Mouse (Mus musculus) CH12.LX (cell line): ENCODE results near the gene Ajuba. TPM values are rescaled to one million over a fixed set of nuclear protein-coding genes. Genes with fewer than 3 reads are reported as not detected.
"Not testable (repeated sequence)": the region's sequence is repeated elsewhere in the genome, so short reads cannot be mapped to it uniquely, and the experiment has no call there.

Experiments
- DNase-seq: peaks from one replicate; pipeline ENCODE4 v3.0.0-alpha.2; 2013; ENCODE audit errors: extremely low read depth
- H3K27ac ChIP-seq: 2 replicates; pipeline ENCODE4 v1.5.1; 2012; ENCODE audit warnings: low read depth, mild to moderate bottlenecking, control low read depth, moderate library complexity; ENCODE audit not compliant: insufficient read depth
- H3K27me3 ChIP-seq: replicated peaks from 2 replicates; pipeline ENCODE3; 2012; ENCODE audit warnings: inconsistent platforms
- H3K36me3 ChIP-seq, 2 experiments: replicated peaks in 1 of 2; 2 replicates each; pipeline versions ENCODE3 to v1.6.1; 2012; ENCODE audit warnings: inconsistent platforms in 1 of 2, low read length in 1 of 2, mild to moderate bottlenecking in 1 of 2, mixed read lengths in 1 of 2, moderate library complexity in 1 of 2; ENCODE audit not compliant: control insufficient read depth in 1 of 2, insufficient read depth in 1 of 2
- H3K4me1 ChIP-seq, 2 experiments: 2 replicates each; pipeline ENCODE4 v1.6.1; 2012; ENCODE audit warnings: inconsistent platforms in 1 of 2, moderate library complexity in 1 of 2; ENCODE audit not compliant: insufficient read depth in 2 of 2, control insufficient read depth in 1 of 2
- H3K4me2 ChIP-seq: 2 replicates; pipeline ENCODE4 v1.6.1; 2012; ENCODE audit warnings: low read depth, mild to moderate bottlenecking, control low read depth; ENCODE audit not compliant: poor library complexity, insufficient read depth, severe bottlenecking
- H3K4me3 ChIP-seq, 3 experiments: fragments of 150-350 bp in 1 of 3; sonication (generic) in 1 of 3; replicated peaks in 1 of 3; 2 replicates each; pipeline versions ENCODE3 to v1.5.1; 2011 to 2012; ENCODE audit warnings: low read depth in 2 of 3, low read length in 2 of 3, mild to moderate bottlenecking in 2 of 3, moderate library complexity in 2 of 3, control low read depth in 1 of 3, improper control_type of control experiment in 1 of 3, inconsistent platforms in 1 of 3, mixed read lengths in 1 of 3; ENCODE audit not compliant: poor library complexity in 1 of 3
- H3K79me2 ChIP-seq: replicated peaks from 2 replicates; pipeline ENCODE4 v1.6.1; 2012; ENCODE audit warnings: mild to moderate bottlenecking, moderate library complexity; ENCODE audit not compliant: control insufficient read depth, poor library complexity, insufficient read depth, severe bottlenecking; ENCODE audit errors: extremely low read depth
- H3K9ac ChIP-seq: 2 replicates; pipeline ENCODE4 v1.6.1; 2012; ENCODE audit warnings: low read depth, mild to moderate bottlenecking, control low read depth, moderate library complexity; ENCODE audit not compliant: insufficient read depth
- H3K9me3 ChIP-seq: replicated peaks from 2 replicates; pipeline ENCODE3; 2012; ENCODE audit warnings: low read length, inconsistent platforms, mixed read lengths
- BHLHE40 ChIP-seq: IDR thresholded peaks from 2 replicates; pipeline ENCODE4 v1.6.1; 2011; ENCODE audit warnings: mild to moderate bottlenecking, low read depth, low read length, improper control_type of control experiment
- CTCF ChIP-seq, 2 experiments: IDR thresholded peaks in 1 of 2; conservative IDR thresholded peaks in 1 of 2; 2 replicates each; pipeline ENCODE4 v1.5.1; 2011 to 2012; ENCODE audit warnings: low read depth in 2 of 2, low read length in 2 of 2, improper control_type of control experiment in 1 of 2, inconsistent platforms in 1 of 2, mild to moderate bottlenecking in 1 of 2, moderate library complexity in 1 of 2
- GABPA ChIP-seq: IDR thresholded peaks from 2 replicates; pipeline ENCODE4 v1.6.1; 2012; ENCODE audit warnings: low read depth, low read length, improper control_type of control experiment, inconsistent platforms; ENCODE audit not compliant: insufficient replicate concordance
- IRF4 ChIP-seq: IDR thresholded peaks from 2 replicates; pipeline ENCODE4 v1.6.1; 2014; ENCODE audit warnings: low read depth, mild to moderate bottlenecking, inconsistent platforms, low read length, improper control_type of control experiment
- JUND ChIP-seq: conservative IDR thresholded peaks from 2 replicates; pipeline ENCODE4 v1.6.1; 2011; ENCODE audit warnings: low read depth, low read length, improper control_type of control experiment
- KAT2A ChIP-seq: IDR thresholded peaks from 2 replicates; pipeline ENCODE4 v1.6.1; 2012; ENCODE audit warnings: low read length, improper control_type of control experiment, inconsistent platforms; ENCODE audit not compliant: insufficient replicate concordance
- MAFK ChIP-seq: IDR thresholded peaks from 2 replicates; pipeline ENCODE4 v1.6.1; 2011; ENCODE audit warnings: low read length, improper control_type of control experiment; ENCODE audit not compliant: insufficient replicate concordance
- MAX ChIP-seq: IDR thresholded peaks from 2 replicates; pipeline ENCODE4 v1.6.1; 2011; ENCODE audit warnings: low read length, improper control_type of control experiment
- MEF2A ChIP-seq: IDR thresholded peaks from 2 replicates; pipeline ENCODE4 v1.6.1; 2014; ENCODE audit warnings: low read depth, mild to moderate bottlenecking, inconsistent platforms, low read length, improper control_type of control experiment, borderline replicate concordance
- NELFE ChIP-seq: IDR thresholded peaks from 2 replicates; pipeline ENCODE4 v1.6.1; 2011; ENCODE audit warnings: low read depth, low read length, improper control_type of control experiment
- POLR2A ChIP-seq: IDR thresholded peaks from 2 replicates; pipeline ENCODE4 v1.6.1; 2011; ENCODE audit warnings: low read depth, mild to moderate bottlenecking, improper control_type of control experiment, low read length
- TBP ChIP-seq: conservative IDR thresholded peaks from 2 replicates; pipeline ENCODE4 v1.6.1; 2011; ENCODE audit warnings: low read depth, low read length, improper control_type of control experiment
- UBTF ChIP-seq: IDR thresholded peaks from 2 replicates; pipeline ENCODE4 v1.6.1; 2012; ENCODE audit warnings: low read depth, mild to moderate bottlenecking, inconsistent platforms, low read length, improper control_type of control experiment, moderate library complexity
- USF2 ChIP-seq: conservative IDR thresholded peaks from 2 replicates; pipeline ENCODE4 v1.6.1; 2011; ENCODE audit warnings: low read depth, low read length, improper control_type of control experiment
- ZKSCAN1 ChIP-seq: IDR thresholded peaks from 2 replicates; pipeline ENCODE4 v1.6.1; 2012; ENCODE audit warnings: low read depth, inconsistent platforms, low read length, improper control_type of control experiment, borderline replicate concordance
- ZMIZ1 ChIP-seq: IDR thresholded peaks from 2 replicates; pipeline ENCODE4 v1.6.1; 2012; ENCODE audit warnings: low read depth, mild to moderate bottlenecking, inconsistent platforms, low read length, improper control_type of control experiment
- ZNF384 ChIP-seq: IDR thresholded peaks from 2 replicates; pipeline ENCODE4 v1.6.1; 2012; ENCODE audit warnings: low read depth, low read length, improper control_type of control experiment, inconsistent platforms
- dilution Hi-C: fragments of 300-500 bp; cut with MboI; formaldehyde crosslinking; loops from 2 replicates; pipeline ENCODE4 v1.14.3; 2020; ENCODE audit warnings: low sequenced_read_pairs; ENCODE audit not compliant: extremely low pct_unique_long_range_greater_than_20kb, extremely low pct_ligation_motif_present
- in situ Hi-C: fragments of 300-500 bp; cut with MboI; formaldehyde crosslinking; loops from 3 replicates; pipeline ENCODE4 v1.14.3; 2019; ENCODE audit warnings: low sequenced_read_pairs, low pct_ligation_motif_present, low pct_unique_long_range_greater_than_20kb, mixed read lengths
- polyA plus RNA-seq: library from polyadenylated mRNA; unstranded; fragments of >175 nt; gene quantifications from 2 replicates; pipeline ENCODE4 v1.2.1, GENCODE M21; 2012; ENCODE audit warnings: low read depth; ENCODE audit not compliant: insufficient read length
- total RNA-seq, 2 experiments: library from RNA; depleted of rRNA; stranded (reverse); fragments of 300-350 nt in 1 of 2; fragments of >200 nt in 1 of 2; gene quantifications; 2 replicates each; pipeline ENCODE4 v1.2.3; 2012 to 2014

The Ajuba gene
- total and polyA plus RNA-seq, 3 experiments = 0.13 to 0.34 TPM; not detected in 1

DNA sequence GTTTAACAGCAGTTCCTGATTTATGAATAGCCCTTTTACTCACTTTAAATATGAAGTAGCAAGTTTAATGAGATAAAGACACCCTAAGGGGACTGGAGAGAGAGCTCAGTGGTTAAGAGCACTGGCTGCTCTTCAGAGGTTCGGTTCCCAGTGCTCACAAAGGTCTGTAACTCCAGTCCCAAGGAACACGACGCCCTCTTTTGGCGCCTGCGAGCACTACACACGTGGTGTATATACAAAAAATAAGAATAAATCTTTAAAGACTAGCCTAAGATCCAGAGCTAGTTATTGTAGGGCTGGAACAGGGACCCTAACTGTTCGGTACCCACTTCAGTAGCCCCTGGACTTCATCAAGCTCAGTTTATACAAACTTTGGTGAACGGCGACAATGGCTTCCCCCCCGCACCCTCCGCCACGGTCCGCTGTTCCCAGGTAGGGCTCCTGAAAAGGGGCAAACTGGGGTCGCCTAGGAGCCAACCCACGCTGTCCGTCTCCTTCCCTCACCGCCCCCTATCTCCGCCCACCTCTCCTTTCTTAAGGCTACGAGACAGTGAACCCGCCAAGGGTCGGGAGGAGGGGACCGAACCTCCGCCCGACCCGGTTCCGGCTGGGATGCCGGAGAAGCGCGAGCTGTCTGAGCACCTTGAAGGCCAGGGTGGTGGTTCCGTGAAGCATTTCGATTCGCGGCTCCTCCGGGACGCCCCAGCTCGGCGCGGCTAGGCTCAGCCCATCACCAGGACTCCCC lies 40.0 kb upstream of the Ajuba start:
- DNase-seq = peak; percentile 45
- dilution Hi-C loops = no loop called here

DNA sequence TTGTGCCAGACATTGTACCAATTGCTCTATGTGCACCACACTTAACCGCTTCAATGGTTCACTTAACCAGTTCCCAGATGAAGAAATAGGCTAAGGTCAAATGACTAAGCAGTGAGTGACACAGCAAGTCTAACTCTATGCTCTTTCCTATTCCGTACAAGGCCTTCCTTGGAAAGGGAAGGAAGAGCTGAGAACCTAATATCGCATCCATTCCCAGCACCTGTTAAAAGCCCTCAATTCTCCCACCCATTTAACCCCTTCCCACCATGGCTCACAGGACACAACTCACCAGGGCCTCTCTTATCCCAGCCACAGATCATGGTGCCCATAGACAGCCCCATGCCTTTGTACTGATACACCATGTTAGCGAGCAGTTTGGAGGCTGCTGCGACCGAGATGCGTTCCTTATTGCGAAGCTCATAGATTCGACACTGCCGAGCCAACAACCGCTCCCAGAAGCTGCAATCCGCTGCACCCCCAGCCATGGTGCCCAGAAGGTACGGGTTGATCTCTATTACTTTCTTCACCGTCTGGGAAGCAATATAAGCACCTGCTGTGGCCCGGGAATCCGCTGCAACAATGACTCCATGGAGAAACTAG lies 39.0 kb upstream of the Ajuba start:
- H3K36me3 ChIP-seq = peaks cover 36 to 43% of the 10 kb centered on the region in 2 experiments
- TF ChIP-seq MEF2A (no peak), BHLHE40 (no peak), ZKSCAN1 (no peak), MAFK (no peak), UBTF (no peak), TBP (no peak), KAT2A (no peak), NELFE (no peak), USF2 (no peak), GABPA (no peak), IRF4 (no peak)
- no peak overlapping the region for H3K27ac ChIP-seq
- no peaks in the 10 kb centered on the region for H3K27me3 ChIP-seq
- H3K9ac ChIP-seq = no peak overlapping the region
- H3K9me3 ChIP-seq = peaks cover 3% of the 10 kb centered on the region
- H3K4me3 ChIP-seq = no peak overlapping the region
- no peak for DNase-seq
- in situ Hi-C loops = no loop called here
- H3K79me2 ChIP-seq = peaks cover 18% of the 10 kb centered on the region
- peak overlapping the region; percentile 30 for H3K4me2 ChIP-seq
- peaks cover 5 to 13% of the 10 kb centered on the region in 2 experiments; a peak in 3 of 4 replicates for H3K4me1 ChIP-seq
- dilution Hi-C loops = no loop called here

More for the DNA sequence above, 40.0 kb upstream of the Ajuba start:
- TF ChIP-seq POLR2A (no peak), CTCF (conservative IDR thresholded peaks at IDR 0.05 in 1 of 2, IDR thresholded peaks at IDR 0.05 in 1 of 2; ENCODE audit: low read depth in 2 of 2, low read length in 2 of 2) (peak; percentile 35 to 37; a peak in 3 of 4 replicates), JUND (no peak), ZMIZ1 (no peak), MAX (0 out of 2 replicates have a peak, but pooled peaks have one; percentile 24), ZNF384 (no peak)
- TF ChIP-seq, all 38 proteins: peak for 2
- Histone ChIP-seq H3K4me1 (peaks cover 5 to 13% of the 10 kb centered on the region in 2 experiments; a peak in 3 of 4 replicates), H3K27me3 (no peaks in the 10 kb centered on the region), H3K4me2 (peak overlapping the region; percentile 30), H3K9me3 (peaks cover 3% of the 10 kb centered on the region), H3K27ac (peak overlapping the region; percentile 40; the same call in 1 of the 2 replicates), H3K9ac (peak overlapping the region; percentile 96), H3K36me3 (peaks cover 31 to 36% of the 10 kb centered on the region in 2 experiments), H3K4me3 (peak overlapping the region; percentile 93 to 97 (median 93)), H3K79me2 (peaks cover 18% of the 10 kb centered on the region)
- in situ Hi-C loops = no loop called here

DNA sequence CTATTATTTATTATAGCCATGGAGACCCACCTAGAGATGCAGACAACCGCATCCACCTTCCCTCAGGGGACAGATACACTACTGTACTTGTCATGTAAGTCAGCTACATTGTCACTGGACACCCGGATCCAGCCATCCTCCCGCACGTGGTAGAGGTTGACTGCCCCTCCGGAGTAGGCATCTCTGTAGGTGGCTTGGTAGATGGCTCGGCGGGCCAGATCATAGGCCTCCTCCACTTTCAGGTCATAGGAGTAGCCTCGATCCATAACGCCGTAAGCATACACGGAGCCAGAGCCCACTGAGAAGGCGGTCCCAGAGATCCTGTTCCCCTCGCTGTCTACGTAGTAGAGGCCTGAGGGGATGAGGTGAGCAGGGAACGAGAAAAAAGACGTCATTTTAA lies 36.8 kb upstream of the Ajuba start:
- H3K4me2 ChIP-seq, H3K4me1 ChIP-seq, H3K9ac ChIP-seq, H3K27me3 ChIP-seq, H3K9me3 ChIP-seq, DNase-seq, dilution Hi-C loops, in situ Hi-C loops, H3K4me3 ChIP-seq, H3K27ac ChIP-seq: not testable (repeated sequence)
- H3K36me3 ChIP-seq = peaks cover 36 to 56% of the 10 kb centered on the region in 2 experiments
- peaks cover 18% of the 10 kb centered on the region for H3K79me2 ChIP-seq
